ENCODE assay signal across 8 mouse cellular contexts in the genomic region with DNA sequence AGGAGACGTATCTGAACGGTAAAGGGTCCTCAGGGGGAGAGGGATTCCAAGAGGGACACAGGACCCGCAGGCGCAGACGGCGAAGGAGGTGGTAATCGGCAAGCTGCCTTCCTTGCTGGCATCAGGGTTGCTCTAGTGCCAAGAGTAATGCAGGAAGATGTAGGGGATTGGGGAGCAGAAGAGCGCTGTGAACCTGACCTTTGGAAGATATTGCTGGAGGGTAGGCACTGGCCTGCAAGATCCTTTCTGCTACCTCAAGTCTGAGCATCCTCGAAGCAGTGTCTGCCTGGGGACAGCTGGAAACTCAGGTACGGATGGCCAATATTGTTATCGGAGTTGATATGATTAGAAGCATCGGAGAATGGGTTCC. TPM values are rescaled to one million over a fixed set of nuclear protein-coding genes. Genes with fewer than 3 reads are reported as not detected.
A peak's percentile ranks its signal among the peaks of the same experiment; 100 is the strongest.
DNase-seq lines count a peak whose midpoint lies in the region; ATAC-seq and TF ChIP-seq lines count a peak whose summit lies in the region.

No protein-coding gene starts in this region.

- peak overlapping the region; percentile 91 for H3K9ac ChIP-seq in forebrain, embryonic 16.5 days (replicated peaks; ENCODE audit: low read depth, low read length)
- H3K9ac ChIP-seq in liver, postnatal 0 days (replicated peaks): peak overlapping the region; percentile 87

- no peaks in the 10 kb centered on the region for H3K9me3 ChIP-seq in forebrain, embryonic 16.5 days (ENCODE audit: control insufficient read depth, low read length)
- H3K9me3 ChIP-seq in liver, postnatal 0 days (ENCODE audit: low read length): no peaks in the 10 kb centered on the region

- H3K4me3 ChIP-seq in kidney, adult 2 months (ENCODE audit: insufficient read depth, low read depth, low read length): peak overlapping the region; percentile 74
- H3K4me3 ChIP-seq in forebrain, embryonic 16.5 days (replicated peaks; ENCODE audit: low read length): peak overlapping the region; percentile 89
- peak overlapping the region; percentile 71 for H3K4me3 ChIP-seq in liver, postnatal 0 days (ENCODE audit: low read depth, low read length)

- no peaks in the 10 kb centered on the region for H3K36me3 ChIP-seq in kidney, adult 2 months (ENCODE audit: control insufficient read depth, insufficient read depth, low read length)
- H3K36me3 ChIP-seq in forebrain, embryonic 16.5 days (ENCODE audit: control insufficient read depth, insufficient read depth): no peaks in the 10 kb centered on the region
- H3K36me3 ChIP-seq in liver, postnatal 0 days (replicated peaks; ENCODE audit: insufficient read depth, low read length): no peaks in the 10 kb centered on the region

- WGBS in kidney, adult 2 months: 27% methylated on average over 12 of the region's 12 CpGs
- WGBS in forebrain, embryonic 16.5 days: 9% methylated on average over 12 of the region's 12 CpGs
- WGBS in liver, postnatal 0 days (ENCODE audit: insufficient replicate concordance): 14% methylated on average over 12 of the region's 12 CpGs

- H3K27me3 ChIP-seq in kidney, adult 2 months (replicated peaks; ENCODE audit: control insufficient read depth, insufficient read depth, low read length): no peaks in the 10 kb centered on the region
- no peaks in the 10 kb centered on the region for H3K27me3 ChIP-seq in forebrain, embryonic 16.5 days (replicated peaks; ENCODE audit: control insufficient read depth, insufficient read depth, low read length)
- peaks cover 4% of the 10 kb centered on the region; the same call in 1 of the 2 replicates for H3K27me3 ChIP-seq in liver, postnatal 0 days (ENCODE audit: insufficient read depth, low read length)

- intact Hi-C loops in gastrocnemius, postnatal 14 days (cut with DNase I; ENCODE audit: low total_unique reads): no loop called here

- no peak overlapping the region for H3K27ac ChIP-seq in kidney, adult 2 months (ENCODE audit: insufficient read depth, low read depth, low read length)
- H3K27ac ChIP-seq in forebrain, embryonic 16.5 days (ENCODE audit: low read length): peak overlapping the region; percentile 84
- H3K27ac ChIP-seq in liver, postnatal 0 days (ENCODE audit: low read depth): peak overlapping the region; percentile 66; the same call in 1 of the 2 replicates

- ATAC-seq in forebrain, embryonic 16.5 days: peak; percentile 14; the same call in 1 of the 2 replicates
- ATAC-seq in liver, postnatal 0 days: no peak

- peaks cover 9% of the 10 kb centered on the region for H3K4me1 ChIP-seq in kidney, adult 2 months (ENCODE audit: control insufficient read depth, insufficient read depth, low read length)
- peaks cover 22% of the 10 kb centered on the region for H3K4me1 ChIP-seq in forebrain, embryonic 16.5 days (replicated peaks; ENCODE audit: control insufficient read depth, insufficient read depth, low read length)
- peaks cover 20% of the 10 kb centered on the region for H3K4me1 ChIP-seq in liver, postnatal 0 days (ENCODE audit: insufficient read depth)

- TF ChIP-seq EP300 in liver, postnatal 0 days (IDR thresholded peaks at IDR 0.05; ENCODE audit: low read depth): no peak

- no peak for DNase-seq in kidney, adult 2 months
- DNase-seq in kidney, postnatal 36 days: no peak
- peak; percentile 20 for DNase-seq in MN1 (ENCODE audit: low spot score)
- DNase-seq in liver, postnatal 0 days: no peak
- no peak for DNase-seq in right cerebral cortex, postnatal 25 days
- no peak for DNase-seq in gastrocnemius, postnatal 14 days
- DNase-seq in adrenal gland, postnatal 25 days: no peak

- H3K4me2 ChIP-seq in forebrain, embryonic 16.5 days (ENCODE audit: low read length): peak overlapping the region; percentile 83
- H3K4me2 ChIP-seq in liver, postnatal 0 days (ENCODE audit: low read depth, low read length): peak overlapping the region; percentile 99

- TF ChIP-seq POLR2A in kidney, adult 2 months (IDR thresholded peaks at IDR 0.05; ENCODE audit: low read depth, low read length): no peak

- TF ChIP-seq CTCF in kidney, adult 2 months (conservative IDR thresholded peaks at IDR 0.05; ENCODE audit: insufficient read depth, insufficient read length, low read depth, low read length): no peak
- TF ChIP-seq CTCF in liver, postnatal 0 days (IDR thresholded peaks at IDR 0.05; ENCODE audit: low read depth): no peak

RNA-seq across cellular contexts. Expression of a gene that starts 1.1 kb away (rescaled TPM):
- 35.8 and 40.8 TPM in 2 replicates for polyA plus RNA-seq in kidney, adult 2 months (2012; rRNA removed)
- polyA plus RNA-seq in forebrain, embryonic 16.5 days (2015; fragmentation: Nextera tagmentation; extraction: Ambion mirVana): 15.0 and 21.9 TPM in 2 replicates
- 2.9 and 3.5 TPM in 2 replicates for polyA plus RNA-seq in liver, postnatal 0 days (2015; fragmentation: Nextera tagmentation; extraction: Ambion mirVana)
- 10 to 100 TPM; 34.6 to 42.8 TPM for total RNA-seq in gastrocnemius, postnatal 14 days (2021)
- total RNA-seq in adrenal gland, postnatal 25 days (2021): 34.8 and 52.2 TPM in 2 replicates

RNA-seq across cellular contexts. Expression of a gene that starts 36.1 kb away (rescaled TPM):
- 7.9 and 12.0 TPM in 2 replicates for polyA plus RNA-seq in kidney, adult 2 months (2012; rRNA removed)
- 33.7 and 37.5 TPM in 2 replicates for polyA plus RNA-seq in forebrain, embryonic 16.5 days (2015; fragmentation: Nextera tagmentation; extraction: Ambion mirVana)
- polyA plus RNA-seq in liver, postnatal 0 days (2015; fragmentation: Nextera tagmentation; extraction: Ambion mirVana): 85.1 and 103 TPM in 2 replicates
- 100 to 1,000 TPM; 285 to 408 TPM for total RNA-seq in gastrocnemius, postnatal 14 days (2021)
- total RNA-seq in adrenal gland, postnatal 25 days (2021): 37.9 and 42.6 TPM in 2 replicates
